Mouse (Mus musculus): ENCODE data around the gene Wsb2. TPM values are rescaled to one million over a fixed set of nuclear protein-coding genes. Genes with fewer than 3 reads are reported as not detected.
"Not testable (repeated sequence)": the region's sequence is repeated elsewhere in the genome, so short reads cannot be mapped to it uniquely, and the experiment has no call there.

Gene Wsb2
- polyA plus RNA-seq, 1 experiment from 2014 or later: 26.4 TPM

DNA sequence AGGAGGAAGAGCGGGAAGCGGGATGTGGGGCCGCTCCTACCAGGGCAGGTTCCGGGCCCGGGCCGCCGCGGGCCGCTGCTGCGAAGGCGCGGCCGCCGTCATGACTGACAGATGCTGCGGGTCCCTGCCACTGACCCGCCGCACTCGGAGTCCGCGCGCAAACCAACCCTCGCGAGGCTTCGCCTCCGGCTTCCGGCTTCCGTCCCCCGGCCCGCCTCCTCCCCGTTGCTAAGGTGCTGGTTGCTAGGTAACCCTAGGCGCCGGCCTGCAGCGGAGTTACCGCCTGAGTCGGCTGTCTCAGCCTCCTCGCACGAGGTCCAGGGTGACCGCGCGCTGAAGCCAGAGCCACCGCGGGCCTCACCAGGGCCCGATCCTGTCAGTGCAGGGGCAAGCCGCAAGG lies 31.8 kb downstream of the Wsb2 start, which contains the start of gene Rfc5:
Gene Rfc5 (minus strand): TSS at position 171 of the 400 bp plus-strand sequence.
- ATAC-seq (ENCODE audit: insufficient read depth): peak; percentile 94
- Histone ChIP-seq H3K4me1 (replicated peaks) (peaks cover 22% of the 10 kb centered on the region), H3K9me3 (replicated peaks) (no peaks in the 10 kb centered on the region), H3K9ac (peak within 1 kb of the TSS; percentile 84), H3K27me3 (no peaks in the 10 kb centered on the region), H3K4me2 (peak within 1 kb of the TSS; percentile 87), H3K27ac (replicated peaks) (peak within 1 kb of the TSS; percentile 72), H3K4me3 (replicated peaks) (peak within 1 kb of the TSS; percentile 91), H3K36me3 (replicated peaks) (peaks cover 29% of the 10 kb centered on the region)
- under 1% methylated on average over 43 of the region's 44 CpGs for WGBS (ENCODE audit: insufficient replicate concordance)

DNA sequence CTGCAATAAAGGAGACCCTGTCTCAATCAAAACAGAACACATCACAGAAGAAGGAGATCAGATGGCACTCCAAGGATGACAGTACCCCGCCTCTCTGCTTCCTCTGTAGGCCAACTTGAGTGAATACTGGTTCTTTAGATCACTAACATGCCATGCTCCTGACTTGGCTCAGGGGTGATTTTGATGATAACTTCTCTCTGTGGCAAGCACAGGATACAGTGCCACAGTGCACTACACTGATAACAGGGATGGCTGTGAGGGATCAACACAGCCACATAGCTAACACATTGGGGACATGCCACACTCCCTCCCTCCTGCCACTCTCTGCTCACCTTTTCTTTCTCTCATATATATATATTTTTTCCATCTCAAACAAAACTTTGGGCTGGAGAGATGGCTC lies 33.8 kb downstream of the Wsb2 start:
- no peak for ATAC-seq (ENCODE audit: insufficient read depth)
- Histone ChIP-seq H3K36me3 (replicated peaks) (peaks cover 9% of the 10 kb centered on the region), H3K27me3 (no peaks in the 10 kb centered on the region), H3K4me2 (no peak overlapping the region), H3K4me3 (replicated peaks) (no peak overlapping the region), H3K27ac (replicated peaks) (no peak overlapping the region), H3K4me1 (replicated peaks) (peaks cover 22% of the 10 kb centered on the region), H3K9me3 (replicated peaks) (no peaks in the 10 kb centered on the region), H3K9ac (no peak overlapping the region)
- WGBS (ENCODE audit: insufficient replicate concordance): 58% methylated on average over 1 of the region's 1 CpGs

DNA sequence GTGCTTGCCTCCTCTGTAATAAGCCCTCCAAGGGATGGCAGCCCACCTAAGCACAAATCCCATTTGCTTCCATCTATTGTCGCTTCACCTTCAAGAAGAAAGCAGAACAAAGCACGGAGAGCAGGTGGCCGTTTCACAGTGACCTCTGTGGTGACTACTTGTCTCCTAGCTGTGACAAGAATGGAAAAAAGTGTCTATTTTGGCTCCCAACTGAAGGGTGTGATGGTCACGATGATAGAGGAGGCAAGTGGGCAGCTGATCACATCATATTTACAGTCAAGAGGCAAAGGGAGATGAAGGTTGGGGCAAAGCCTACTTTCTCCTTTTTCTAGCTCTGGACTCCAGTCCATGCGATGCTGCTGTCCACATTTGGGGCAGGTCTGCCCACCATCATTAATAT lies 38.7 kb downstream of the Wsb2 start:
- Histone ChIP-seq H3K27me3 (no peaks in the 10 kb centered on the region), H3K4me2 (no peak overlapping the region), H3K4me1 (replicated peaks) (peaks cover 11% of the 10 kb centered on the region), H3K9ac (no peak overlapping the region), H3K36me3 (replicated peaks) (no peaks in the 10 kb centered on the region), H3K4me3 (replicated peaks) (no peak overlapping the region), H3K27ac (replicated peaks) (no peak overlapping the region), H3K9me3 (replicated peaks) (no peaks in the 10 kb centered on the region)
- 70% methylated on average over 5 of the region's 5 CpGs for WGBS (ENCODE audit: insufficient replicate concordance)
- ATAC-seq (ENCODE audit: insufficient read depth): no peak

DNA sequence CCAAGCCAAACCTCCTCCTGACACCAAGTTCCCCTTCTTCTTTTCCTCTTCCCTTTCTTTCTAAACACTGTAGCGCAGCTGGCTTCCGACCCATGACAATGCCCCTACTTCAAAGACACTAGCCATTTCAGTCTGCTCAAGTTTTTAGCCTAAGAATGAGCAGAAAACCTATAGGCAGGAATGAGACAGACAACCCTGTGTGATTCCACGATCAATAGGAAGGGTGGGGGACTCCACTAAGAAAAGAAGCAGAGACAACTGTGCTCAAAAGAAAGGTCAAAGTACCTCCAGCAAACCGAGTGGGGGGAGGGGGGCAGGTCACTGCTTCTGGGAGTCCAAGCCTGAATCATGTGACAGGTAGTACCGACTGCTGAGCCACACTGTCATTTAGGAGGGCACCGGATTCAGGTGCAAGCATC lies 39.5 kb downstream of the Wsb2 start:
- H3K4me2 ChIP-seq: no peak overlapping the region
- H3K27ac ChIP-seq (replicated peaks): no peak overlapping the region
- no peaks in the 10 kb centered on the region for H3K9me3 ChIP-seq (replicated peaks)
- H3K9ac ChIP-seq: no peak overlapping the region
- peaks cover 2% of the 10 kb centered on the region; the same call in 1 of the 2 replicates for H3K27me3 ChIP-seq
- 41% methylated on average over 6 of the region's 6 CpGs for WGBS (ENCODE audit: insufficient replicate concordance)
- peaks cover 11% of the 10 kb centered on the region for H3K4me1 ChIP-seq (replicated peaks)
- H3K4me3 ChIP-seq (replicated peaks): no peak overlapping the region
- ATAC-seq (ENCODE audit: insufficient read depth): no peak
- no peaks in the 10 kb centered on the region for H3K36me3 ChIP-seq (replicated peaks)

DNA sequence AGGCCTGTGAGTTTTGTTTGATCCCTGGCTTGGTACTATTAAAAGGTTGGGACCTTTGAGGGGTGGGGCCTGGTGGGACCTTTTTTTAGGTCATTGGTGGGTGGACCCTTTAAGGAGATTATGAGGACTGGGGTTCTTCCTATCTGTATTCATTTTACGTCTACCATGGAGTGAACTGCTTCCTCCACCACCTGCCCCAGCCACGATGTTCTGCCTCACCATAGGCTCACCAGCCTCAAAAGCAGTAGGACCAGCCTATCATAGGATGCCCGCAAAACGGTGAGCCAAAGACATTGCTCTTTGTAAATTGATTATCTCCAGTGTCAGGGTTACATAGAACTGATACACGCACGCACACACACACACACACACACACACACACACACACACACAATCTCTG lies 40.3 kb downstream of the Wsb2 start:
- Histone ChIP-seq H3K4me3 (replicated peaks) (no peak overlapping the region), H3K9ac (no peak overlapping the region), H3K27me3 (peaks cover 3% of the 10 kb centered on the region; the same call in 1 of the 2 replicates), H3K4me1 (replicated peaks) (peaks cover 11% of the 10 kb centered on the region), H3K27ac (replicated peaks) (no peak overlapping the region), H3K4me2 (no peak overlapping the region), H3K9me3 (replicated peaks) (no peaks in the 10 kb centered on the region), H3K36me3 (replicated peaks) (no peaks in the 10 kb centered on the region)
- 51% methylated on average over 6 of the region's 6 CpGs for WGBS (ENCODE audit: insufficient replicate concordance)
- no peak for ATAC-seq (ENCODE audit: insufficient read depth)

DNA sequence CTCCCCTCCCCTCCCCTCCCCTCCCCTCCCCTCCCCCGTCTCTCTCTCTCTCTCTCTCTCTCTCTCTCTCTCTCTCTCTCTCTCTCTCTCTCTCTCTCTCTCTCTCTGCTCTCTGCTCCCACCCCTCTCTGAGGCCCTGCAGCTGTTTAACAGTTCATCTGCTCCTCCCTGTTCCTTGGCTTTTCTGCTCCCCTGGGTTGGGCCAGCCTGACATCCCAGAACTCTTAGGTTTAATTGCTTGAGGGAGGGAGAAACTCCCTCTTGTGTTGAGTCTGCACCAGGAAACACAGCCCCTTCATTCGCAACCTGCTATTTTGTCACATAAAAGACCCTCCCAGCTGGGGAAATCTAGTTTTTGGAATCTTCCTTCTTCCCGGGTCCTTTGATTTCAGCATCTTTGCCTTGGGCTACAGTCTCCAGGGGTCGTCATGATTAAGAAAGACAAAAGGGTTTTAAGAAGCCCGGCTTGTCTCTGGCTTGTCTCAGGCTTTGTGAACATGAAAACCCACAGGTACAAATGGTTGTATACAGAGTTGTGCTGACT lies 41.0 kb downstream of the Wsb2 start:
- no peak overlapping the region for H3K4me2 ChIP-seq
- peaks cover 11% of the 10 kb centered on the region for H3K4me1 ChIP-seq (replicated peaks)
- H3K9me3 ChIP-seq (replicated peaks): no peaks in the 10 kb centered on the region
- H3K9ac ChIP-seq: no peak overlapping the region
- 54% methylated on average over 4 of the region's 5 CpGs for WGBS (ENCODE audit: insufficient replicate concordance)
- no peak for ATAC-seq (ENCODE audit: insufficient read depth)
- H3K27ac ChIP-seq (replicated peaks): no peak overlapping the region
- H3K36me3 ChIP-seq (replicated peaks): no peaks in the 10 kb centered on the region
- H3K4me3 ChIP-seq (replicated peaks): no peak overlapping the region
- peaks cover 3% of the 10 kb centered on the region; the same call in 1 of the 2 replicates for H3K27me3 ChIP-seq

DNA sequence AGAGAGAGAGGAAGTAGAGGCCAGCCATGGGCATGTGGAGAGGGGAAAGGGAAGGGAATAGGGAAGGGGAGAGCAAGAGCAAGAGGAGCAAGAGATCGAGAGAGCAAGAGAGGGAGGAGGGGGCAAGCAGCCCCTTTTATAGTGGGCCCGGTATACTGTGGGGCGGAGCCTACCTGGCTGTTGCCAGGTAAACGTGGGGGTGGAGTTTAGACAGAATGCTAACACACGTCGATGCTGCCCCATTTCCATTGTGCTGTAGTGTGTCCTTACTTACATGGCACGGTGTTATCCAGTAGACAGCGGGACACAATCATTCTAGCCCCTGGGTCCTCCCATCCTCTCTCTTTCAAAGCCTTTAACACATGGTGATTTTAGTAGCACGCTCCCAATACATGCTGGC lies 42.2 kb downstream of the Wsb2 start:
- no peak for ATAC-seq (ENCODE audit: insufficient read depth)
- 62% methylated on average over 9 of the region's 9 CpGs for WGBS (ENCODE audit: insufficient replicate concordance)
- Histone ChIP-seq H3K9me3 (replicated peaks) (no peaks in the 10 kb centered on the region), H3K4me2 (no peak overlapping the region), H3K9ac (no peak overlapping the region), H3K4me1 (replicated peaks) (peaks cover 11% of the 10 kb centered on the region), H3K4me3 (replicated peaks) (no peak overlapping the region), H3K27ac (replicated peaks) (no peak overlapping the region), H3K36me3 (replicated peaks) (no peaks in the 10 kb centered on the region), H3K27me3 (peaks cover 3% of the 10 kb centered on the region; the same call in 1 of the 2 replicates)

DNA sequence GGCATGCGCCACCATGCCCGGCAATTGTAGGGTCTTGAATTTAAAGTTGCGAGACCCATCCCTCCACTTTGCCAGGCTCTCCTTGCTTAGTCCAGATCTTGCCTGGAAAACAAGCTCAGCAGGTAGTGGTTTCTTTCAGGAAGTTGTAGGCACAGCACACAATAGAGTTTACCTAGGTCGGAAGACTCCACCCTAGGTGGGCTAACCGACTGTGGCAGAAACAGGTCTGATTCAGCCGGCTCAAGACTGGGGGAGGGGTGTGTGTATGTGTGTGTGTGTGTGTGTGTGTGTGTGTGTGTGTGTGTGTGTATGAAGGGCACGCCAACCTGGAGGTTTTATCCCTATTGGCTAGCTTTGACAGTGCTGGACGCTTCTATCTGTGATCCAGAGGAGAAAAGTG lies 46.5 kb downstream of the Wsb2 start:
- Histone ChIP-seq H3K4me2 (no peak overlapping the region), H3K27ac (replicated peaks) (no peak overlapping the region), H3K9me3 (replicated peaks) (no peaks in the 10 kb centered on the region), H3K4me3 (replicated peaks) (no peak overlapping the region), H3K36me3 (replicated peaks) (no peaks in the 10 kb centered on the region), H3K4me1 (replicated peaks) (no peaks in the 10 kb centered on the region), H3K9ac (no peak overlapping the region), H3K27me3 (peaks cover 3% of the 10 kb centered on the region; the same call in 1 of the 2 replicates)
- WGBS (ENCODE audit: insufficient replicate concordance): 70% methylated on average over 8 of the region's 8 CpGs
- ATAC-seq (ENCODE audit: insufficient read depth): no peak

DNA sequence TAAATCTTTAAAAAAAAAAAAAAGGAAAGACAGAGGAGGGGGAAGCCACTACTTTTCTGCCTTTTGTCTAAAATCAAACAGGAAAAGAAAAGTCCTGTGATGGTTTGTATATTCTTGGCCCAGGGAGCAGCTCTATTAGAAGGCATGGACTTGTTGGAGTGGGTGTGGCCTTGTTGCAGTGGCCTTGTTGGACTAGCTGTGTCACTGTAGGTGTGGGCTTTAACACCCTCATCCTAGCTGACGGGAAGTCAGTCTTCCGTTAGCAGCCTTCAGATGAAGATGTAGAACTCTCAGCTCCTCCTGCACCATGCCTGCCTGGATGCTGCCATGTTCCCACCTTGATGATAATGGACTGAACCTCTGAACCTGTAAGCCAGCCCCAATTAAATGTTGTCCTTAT lies 47.6 kb downstream of the Wsb2 start:
- 60% methylated on average over 2 of the region's 2 CpGs for WGBS (ENCODE audit: insufficient replicate concordance)
- not testable (repeated sequence) for H3K9ac ChIP-seq; H3K9me3 ChIP-seq (replicated peaks); H3K4me1 ChIP-seq (replicated peaks); H3K36me3 ChIP-seq (replicated peaks); ATAC-seq (ENCODE audit: insufficient read depth); H3K4me3 ChIP-seq (replicated peaks); H3K27ac ChIP-seq (replicated peaks); H3K4me2 ChIP-seq
- peaks cover 13% of the 10 kb centered on the region for H3K27me3 ChIP-seq

DNA sequence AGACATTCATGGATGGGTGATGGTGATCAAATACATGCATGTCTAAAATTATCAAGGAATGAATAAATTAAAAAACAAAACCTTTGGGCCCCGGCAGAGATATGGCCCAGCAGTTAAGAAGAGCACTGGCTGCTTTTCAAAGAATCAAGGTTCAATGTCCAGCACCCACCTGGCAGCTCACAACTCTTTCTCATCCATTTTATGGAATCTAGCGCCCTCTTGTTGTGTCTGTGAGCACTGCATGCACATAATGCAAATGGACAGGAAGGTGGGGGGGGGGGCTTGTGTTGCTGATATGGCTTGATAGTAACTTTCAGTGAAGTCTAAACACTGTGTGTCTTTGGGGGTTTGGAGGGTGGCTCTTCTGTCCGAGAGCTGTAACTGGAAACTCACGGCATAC lies 51.1 kb downstream of the Wsb2 start:
- 41% methylated on average over 4 of the region's 4 CpGs for WGBS (ENCODE audit: insufficient replicate concordance)
- no peaks in the 10 kb centered on the region for H3K9me3 ChIP-seq (replicated peaks)
- no peak overlapping the region for H3K27ac ChIP-seq (replicated peaks)
- 0 out of 2 replicates have a peak, but pooled peaks cover under 1% of the 10 kb centered on the region for H3K4me1 ChIP-seq (replicated peaks)
- no peak overlapping the region for H3K4me3 ChIP-seq (replicated peaks)
- no peak for ATAC-seq (ENCODE audit: insufficient read depth)
- H3K36me3 ChIP-seq (replicated peaks): no peaks in the 10 kb centered on the region
- no peak overlapping the region for H3K4me2 ChIP-seq
- H3K27me3 ChIP-seq: peaks cover 44% of the 10 kb centered on the region
- no peak overlapping the region for H3K9ac ChIP-seq

DNA sequence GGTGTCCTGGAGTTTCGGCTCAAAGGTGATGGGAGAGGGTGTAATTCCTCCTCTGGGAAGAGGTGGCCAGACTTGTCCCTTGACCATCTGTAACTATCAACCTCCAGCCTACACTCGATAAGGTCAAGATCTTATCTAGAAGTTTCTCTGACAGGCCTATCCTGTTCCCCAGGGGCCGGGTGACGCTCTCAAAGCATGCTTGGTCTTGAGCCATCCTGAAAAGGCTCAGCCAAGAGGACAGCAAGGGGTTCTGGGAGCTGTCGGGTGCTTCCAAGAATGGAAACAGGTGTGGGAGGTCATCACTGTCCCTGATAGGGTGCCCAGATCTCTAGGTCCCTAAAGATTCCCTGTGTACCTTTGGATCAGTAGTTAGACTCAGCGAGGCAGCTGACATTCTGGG lies 52.3 kb downstream of the Wsb2 start:
- Histone ChIP-seq H3K4me2 (no peak overlapping the region), H3K27ac (replicated peaks) (no peak overlapping the region), H3K9ac (no peak overlapping the region), H3K4me1 (replicated peaks) (0 out of 2 replicates have a peak, but pooled peaks cover 9% of the 10 kb centered on the region), H3K9me3 (replicated peaks) (no peaks in the 10 kb centered on the region), H3K27me3 (peaks cover 55% of the 10 kb centered on the region), H3K4me3 (replicated peaks) (no peak overlapping the region), H3K36me3 (replicated peaks) (no peaks in the 10 kb centered on the region)
- ATAC-seq (ENCODE audit: insufficient read depth): no peak
- 40% methylated on average over 6 of the region's 6 CpGs for WGBS (ENCODE audit: insufficient replicate concordance)

Measured in liver, embryonic 15.5 days (tissue).